Mouse (Mus musculus) CH12F3 (cell line): ENCODE measurements around the gene Bcar1.

ENCODE experiments used
- in situ Hi-C: fragments of 300-500 bp; cut with MboI; formaldehyde crosslinking; loops from 2 replicates; pipeline ENCODE4 v1.14.3; 2020; ENCODE audit warnings: low sequenced_read_pairs

Gene Bcar1

DNA sequence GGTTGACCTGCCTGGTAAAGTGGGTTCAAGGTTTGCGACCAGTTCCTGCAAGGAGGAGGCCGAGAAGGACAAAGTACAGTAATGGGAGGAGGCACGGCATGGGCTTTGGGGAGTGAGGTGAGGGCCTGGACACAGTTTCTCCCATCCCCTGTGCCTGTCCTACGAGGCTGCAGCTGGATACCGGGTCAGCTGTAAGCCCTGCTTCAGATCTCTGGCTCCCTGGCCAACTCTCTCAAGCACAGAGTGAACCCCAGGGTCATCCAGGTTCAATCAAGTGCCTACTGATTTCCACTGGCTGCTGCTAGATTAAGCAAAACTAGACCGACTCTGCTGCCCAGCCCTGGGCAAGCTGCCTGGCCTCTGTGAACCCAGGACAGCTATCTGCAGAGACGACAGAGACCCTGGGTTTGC lies 3.3 kb downstream of the Bcar1 start:
- in situ Hi-C loops, result no loop called here

DNA sequence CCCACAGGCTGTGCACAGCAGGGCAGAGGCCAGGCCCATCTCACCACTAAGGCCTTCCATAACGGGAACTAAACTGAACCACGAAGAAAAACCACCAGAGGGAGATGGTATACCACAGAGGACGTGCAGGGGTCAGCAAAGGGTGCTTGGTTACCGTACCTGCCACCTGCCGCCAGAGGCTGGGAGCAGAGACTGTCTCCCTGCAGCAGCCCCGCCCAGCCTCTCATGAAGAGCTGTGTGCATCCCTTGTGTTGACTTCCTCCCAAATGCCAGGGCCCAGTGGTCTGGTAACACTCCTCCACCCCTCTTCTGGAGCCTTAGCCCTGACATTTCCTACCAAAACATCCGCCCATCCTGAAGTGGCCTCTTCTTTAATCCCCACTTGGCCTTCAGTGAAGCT lies 4.0 kb downstream of the Bcar1 start:
- in situ Hi-C loops, result no loop called here

DNA sequence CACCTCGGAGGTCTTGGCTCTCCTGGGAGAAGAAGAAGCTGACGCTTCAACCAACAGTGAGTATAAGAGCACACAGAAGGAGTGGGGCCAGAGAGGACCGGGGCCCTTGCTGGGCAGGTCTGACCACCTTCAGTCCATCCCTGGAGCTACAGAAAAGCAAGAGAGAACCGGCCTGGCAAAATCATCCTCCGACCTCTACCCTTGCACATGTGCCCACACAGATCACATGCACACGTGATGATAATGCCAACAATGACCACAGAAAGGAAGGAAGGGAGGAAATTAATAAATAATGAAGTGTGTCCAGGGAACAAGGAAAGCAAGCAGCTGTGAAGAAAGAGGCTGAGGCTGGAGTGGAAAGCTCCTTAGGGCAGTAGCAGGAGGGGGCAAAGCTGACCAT lies 4.7 kb downstream of the Bcar1 start:
- in situ Hi-C loops, result no loop called here

DNA sequence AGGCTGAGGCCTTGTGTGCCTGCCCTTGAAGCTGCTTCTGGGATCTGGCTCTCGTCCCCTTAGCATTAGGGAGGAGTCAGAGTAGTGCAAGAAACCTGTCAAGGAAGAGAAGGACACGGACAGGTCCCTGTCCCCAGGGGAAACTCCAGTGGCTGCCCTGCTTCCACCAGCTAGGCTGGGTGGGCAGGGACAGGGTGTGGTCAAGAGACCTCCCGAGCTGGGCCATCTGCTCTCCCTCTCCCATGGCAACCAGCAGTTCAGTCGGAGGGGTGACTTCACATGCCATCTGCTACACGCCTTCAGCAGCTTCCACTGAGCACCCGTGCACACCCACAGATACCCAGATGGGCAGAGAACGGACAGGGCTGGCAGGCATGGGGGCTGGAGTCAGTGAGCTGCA lies 7.3 kb downstream of the Bcar1 start:
- in situ Hi-C loops, result no loop called here

DNA sequence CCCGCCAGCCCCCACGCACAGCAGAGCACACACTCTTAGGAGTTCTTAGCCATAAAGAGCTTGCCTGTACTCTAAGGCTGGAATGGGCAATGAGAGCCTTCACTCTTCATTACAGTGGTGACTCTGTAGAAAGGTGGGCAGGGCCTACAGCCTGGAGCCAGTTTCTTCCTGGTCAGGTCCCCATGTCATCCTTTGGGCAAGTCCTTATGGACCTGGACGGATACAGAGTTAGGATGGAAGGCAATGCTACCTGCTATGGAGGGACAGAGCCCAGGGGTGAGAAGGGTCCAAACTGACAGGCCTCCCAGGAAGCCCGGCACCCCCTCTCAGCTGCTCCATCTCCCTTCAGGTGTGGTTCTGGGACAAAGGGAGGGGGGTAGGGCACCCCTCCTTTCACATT lies 7.8 kb downstream of the Bcar1 start:
- in situ Hi-C loops, result no loop called here

DNA sequence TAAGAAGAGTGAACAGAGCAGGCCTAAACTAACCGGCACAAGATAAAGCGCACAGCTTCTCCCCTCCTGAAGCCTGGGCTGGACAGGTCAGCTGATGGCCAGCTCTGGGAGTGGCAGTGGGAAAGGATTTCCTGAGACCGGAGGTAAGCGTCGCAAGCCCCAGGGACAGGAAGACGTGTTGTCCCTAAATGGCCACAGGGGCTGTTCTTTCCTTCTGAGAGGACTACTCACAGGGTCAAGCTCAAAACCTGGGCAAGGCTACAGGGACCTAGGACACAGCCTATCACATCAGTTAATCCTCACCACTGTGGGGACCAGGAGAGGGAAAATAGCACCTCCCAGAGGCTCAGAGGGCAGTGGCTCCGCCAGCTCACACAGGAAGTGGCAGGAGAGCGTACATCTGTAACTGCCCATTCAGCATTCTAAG lies 8.3 kb downstream of the Bcar1 start:
- in situ Hi-C loops, result no loop called here

DNA sequence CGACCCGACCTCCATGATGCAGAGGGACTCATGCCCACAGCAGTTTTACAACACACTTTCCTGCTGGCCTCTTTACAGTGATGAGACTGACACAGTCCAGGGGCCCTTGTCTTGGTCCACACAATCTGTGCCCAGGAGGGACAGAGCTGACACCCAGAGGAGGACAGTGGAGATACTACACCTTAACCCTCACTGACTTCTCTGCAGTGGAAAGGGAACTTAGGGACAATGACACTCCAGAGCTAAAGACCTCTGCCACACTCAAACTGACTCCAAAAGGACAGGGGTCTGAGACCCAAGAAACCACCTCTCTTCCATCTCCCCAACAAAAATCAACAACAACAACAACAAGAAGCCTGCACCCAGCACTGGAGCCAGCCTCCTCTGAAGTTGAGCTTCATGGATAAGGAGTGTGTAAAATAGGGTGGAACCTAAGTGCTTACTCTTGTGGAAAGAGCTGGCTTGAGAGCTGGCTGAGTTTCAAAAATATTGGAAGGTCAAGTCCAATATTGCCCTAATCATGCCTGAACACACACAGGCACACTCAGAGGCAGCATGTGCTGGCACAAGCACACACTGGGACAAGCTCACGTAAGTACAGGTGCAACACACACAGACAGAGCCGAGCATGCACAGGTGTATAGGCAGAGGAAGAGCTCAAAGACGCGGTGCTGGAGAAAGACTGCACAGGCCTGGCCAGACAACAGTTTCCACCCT lies 9.2 kb downstream of the Bcar1 start:
- in situ Hi-C loops, result no loop called here

DNA sequence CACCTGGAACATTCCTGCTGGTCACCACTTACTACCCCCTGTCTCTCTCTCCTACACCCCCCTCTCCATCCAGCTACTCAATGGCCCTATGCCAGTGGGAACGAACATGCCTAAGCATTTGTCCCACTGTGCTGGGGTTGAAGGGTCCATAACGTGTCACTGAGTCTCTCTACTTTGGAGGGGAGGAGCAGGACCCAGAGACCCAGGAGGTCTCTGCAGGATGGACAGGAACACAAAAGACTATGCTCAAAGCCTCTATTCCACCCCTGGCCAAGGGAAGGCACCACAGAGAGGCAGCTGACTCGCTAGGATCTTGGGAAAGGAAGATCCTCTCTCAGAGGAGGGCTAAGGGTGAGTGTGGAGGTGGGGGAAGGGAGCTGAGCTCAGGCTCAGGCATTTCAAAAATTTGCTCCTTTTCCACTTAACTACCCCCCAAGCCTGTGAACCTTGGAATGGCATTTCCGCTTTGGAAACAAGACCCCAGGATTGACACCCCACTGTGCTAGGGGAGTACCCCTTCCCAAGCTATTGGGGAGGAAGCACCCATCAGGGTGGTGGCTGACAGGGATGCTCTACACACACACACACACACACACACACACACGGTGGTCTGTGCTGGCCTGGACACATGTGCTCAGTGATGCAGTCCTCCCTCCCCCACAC lies 9.9 kb downstream of the Bcar1 start:
- in situ Hi-C loops, result no loop called here

DNA sequence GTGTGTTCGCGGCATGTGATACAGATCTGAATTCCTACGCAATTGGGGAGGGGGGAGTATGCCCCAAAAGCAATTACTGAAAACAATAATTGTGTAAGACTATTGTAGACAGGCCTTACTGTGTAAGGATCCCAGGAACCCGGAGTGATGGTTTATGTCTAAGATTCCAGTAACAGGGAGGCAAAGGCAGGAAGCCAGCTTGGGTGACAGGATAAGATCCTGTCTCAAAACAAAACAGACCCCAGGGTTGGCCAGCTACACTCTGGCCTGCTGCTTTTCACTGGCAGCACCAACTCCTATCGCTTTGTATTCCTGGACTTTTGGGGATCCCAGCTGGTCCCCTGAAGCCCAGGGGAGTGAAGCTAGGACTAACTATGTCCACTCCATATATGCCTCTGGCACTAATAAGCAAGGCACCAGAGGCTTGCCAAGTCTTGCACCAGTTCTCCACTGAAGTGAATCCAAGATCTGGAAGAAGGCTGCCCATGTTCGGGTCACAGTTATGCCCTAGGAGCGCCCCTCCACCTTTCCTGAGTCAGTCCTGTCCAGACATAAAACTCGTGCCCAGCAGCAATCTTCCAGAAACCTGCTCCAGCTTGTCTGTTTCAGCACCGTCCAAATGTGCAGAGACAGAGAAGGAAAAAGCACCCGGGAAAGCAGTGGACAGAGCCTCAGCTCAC lies 11.1 kb downstream of the Bcar1 start:
- in situ Hi-C loops, result no loop called here

DNA sequence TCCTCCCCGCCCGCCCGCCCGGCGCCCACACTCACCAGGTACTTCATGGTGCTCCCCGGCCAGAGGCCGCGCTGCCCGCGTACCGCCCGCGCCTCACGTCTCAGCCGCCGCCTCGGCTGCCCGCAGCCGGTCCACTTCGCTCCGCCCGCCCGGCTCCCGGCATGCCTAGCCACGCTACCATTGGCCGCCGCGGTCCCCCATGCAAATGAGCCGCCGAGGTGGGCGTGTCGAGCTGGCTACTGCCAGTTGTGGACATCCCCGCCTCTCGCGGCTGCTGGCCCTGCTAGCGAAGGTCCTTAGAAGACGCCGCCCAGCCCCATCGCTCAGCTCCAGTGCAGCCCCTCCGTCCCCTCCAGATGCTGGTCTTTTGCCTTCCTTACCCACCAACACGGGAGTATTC lies 11.6 kb downstream of the Bcar1 start:
- in situ Hi-C loops, result no loop called here

DNA sequence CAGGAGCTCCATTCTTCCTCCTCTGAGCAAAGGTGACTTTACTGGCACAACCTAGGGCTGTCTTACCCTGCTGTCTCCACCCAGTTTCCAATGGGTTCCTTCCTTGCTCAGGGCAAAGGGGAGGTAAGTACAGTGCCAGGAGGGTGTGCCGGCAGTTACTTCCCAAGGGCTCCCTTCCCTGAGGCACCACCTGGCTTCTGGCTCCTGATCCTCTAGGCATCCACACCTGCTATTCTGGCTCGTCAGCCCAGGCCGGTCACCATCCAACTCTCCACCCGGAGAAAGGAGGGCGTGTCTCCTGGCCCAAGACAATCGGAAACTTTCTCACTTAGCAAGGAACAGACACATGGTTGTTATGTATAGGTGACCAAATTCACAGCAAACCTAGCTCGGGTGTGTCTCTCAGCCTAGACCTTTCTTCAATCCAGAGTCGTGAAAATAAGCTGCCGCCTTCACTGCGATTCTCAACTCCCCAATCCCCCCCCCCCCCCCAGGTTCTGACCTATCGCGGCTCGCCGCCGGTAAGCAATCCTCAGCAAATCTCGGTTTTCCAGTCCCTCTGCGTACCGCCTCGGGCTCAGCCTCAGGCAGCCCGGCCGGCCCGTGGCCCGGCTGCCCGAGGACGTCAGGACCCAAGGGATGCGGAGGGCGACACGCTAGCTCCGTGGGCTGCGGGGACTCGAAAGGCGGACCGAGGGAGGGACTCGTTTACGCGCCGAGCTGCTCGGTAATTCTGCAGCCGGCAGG lies 12.2 kb downstream of the Bcar1 start:
- in situ Hi-C loops, result no loop called here

DNA sequence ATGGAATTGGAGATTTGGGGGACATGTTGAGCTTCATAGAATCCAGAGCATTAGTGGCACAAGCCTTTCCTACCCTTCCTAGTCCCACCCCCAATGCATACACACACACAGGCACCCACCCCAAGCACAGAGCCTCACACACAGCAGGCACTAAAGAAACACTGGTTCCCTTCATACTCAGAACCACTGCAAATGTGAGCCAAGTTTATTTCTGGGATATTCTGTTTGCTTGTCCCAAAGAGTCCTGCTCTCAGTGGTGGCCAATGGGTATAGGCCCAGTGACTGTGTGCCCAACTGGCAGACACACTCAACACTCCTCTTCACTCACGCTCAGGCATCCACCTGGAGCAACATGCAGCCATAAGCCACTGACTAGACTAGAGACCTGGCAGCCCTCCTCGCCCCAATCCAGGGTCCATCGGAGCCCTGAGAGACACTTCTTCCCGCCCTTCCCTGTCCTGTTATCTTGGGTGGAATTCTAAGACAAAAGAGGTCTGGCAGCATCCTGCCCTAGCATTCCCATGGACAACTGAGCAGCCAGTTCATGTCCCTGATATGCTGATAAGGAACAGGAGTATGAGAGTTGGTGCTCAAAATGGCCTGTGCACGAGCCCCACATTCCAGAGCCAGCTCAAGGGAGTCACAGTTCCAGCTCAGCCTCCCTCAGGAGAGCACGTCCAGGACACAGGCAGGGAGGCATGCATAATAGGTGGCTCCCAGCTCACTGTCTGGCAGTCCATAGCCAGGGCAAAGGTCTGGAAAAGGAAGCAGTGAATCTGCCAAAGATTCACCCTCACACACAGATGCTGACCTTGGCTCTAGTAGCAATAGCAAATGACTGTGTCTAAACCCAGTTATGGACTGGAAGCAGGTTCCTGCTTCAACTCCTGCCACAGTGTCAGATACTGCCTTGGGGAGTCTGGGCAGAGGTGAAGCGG lies 14.1 kb downstream of the Bcar1 start:
- in situ Hi-C loops, result no loop called here

DNA sequence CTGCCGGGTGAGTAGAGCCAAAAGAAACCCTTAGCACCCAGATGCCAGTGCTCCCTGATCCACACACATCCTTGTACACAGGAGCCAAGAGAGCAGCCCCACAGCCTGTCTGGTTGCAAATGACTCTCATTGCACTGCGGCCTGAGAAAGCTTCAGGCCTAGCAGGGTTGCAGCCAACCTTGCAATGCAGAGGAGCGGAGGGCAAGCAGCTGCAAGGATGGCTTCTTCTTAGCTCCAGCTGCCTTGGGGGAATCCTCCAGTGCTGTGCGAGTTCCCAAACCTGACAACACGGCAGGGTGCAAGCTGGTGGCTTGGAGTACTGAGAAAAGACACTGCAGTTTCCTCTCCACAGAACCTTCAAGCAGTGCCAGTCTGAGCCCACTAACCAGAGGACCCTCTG lies 15.1 kb downstream of the Bcar1 start:
- in situ Hi-C loops, result no loop called here

DNA sequence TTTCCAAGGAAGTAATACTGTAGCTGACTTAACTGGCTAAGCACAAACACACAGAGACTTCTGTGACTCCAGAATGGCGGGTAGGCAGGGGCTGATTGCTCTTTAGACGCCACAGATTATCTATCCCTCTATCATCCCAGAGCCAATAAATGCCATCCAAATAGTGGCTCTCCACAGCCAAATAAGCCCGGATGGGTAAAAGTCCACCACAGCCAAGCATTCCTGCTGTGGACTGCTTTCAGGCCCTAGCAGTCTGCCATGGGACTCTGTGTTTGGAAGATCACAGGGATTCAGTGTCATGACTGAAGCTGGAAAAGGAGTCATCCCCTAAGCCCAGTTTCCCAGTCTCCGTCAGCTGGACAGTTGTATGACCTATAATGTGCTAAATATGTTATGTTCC lies 16.1 kb downstream of the Bcar1 start:
- in situ Hi-C loops, result no loop called here

DNA sequence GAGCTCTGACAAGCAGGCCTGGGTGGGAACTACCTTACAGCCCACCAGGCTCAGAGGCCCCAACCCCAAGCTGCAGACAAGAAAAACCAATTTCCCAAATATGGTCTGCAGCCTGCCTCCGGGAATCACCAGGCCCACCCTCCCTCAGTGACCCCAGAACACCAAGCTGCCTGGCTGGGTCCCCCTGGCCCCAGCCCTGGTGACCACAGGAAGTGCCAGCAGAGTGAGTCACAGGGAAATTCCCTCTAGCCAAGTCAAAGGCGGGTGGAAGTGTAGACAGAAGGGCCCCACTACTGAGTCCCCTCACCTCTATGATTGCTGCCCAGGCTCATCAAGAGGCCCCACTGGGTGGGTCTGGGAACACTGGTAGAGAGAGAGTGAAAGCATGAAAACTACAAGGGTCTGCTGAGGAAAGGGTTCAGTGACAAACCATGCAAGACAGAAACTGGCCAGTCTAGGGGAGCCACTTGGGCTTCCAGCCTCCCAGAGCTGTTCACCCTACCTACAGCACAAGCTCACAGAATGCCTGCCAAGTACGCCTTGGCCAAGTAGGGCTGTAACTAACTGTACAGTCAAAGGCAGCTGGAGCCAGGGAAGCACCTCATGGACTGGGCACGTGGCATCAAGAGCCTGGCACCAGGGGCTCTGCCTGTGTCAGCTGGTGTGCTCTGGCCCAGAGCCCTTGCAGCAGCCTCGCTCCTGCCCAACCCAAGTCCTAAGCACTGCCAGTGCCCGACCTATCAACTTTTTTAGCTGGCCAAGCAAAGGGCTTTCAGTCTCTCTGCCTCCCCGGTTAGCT lies 17.3 kb downstream of the Bcar1 start:
- in situ Hi-C loops, result no loop called here

DNA sequence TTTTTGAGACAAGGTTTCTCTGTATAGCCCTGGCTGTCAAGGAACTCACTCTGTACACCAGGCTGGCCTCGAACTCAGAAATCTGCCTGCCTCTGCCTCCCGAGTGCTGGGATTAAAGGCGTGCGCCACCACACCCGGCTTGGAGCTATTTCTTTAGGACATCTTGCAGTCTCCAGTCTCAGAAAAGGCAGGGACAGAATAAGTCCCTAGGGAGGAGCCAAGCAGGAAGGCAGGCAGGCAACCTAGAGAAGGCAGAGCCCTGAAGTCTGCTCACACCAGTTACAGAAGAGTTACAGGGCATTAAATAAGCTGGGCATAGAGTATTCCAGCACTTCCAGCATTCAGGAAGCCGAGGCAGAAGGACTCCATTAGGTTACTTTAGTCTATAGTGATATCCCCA lies 18.3 kb downstream of the Bcar1 start:
- in situ Hi-C loops, result no loop called here

DNA sequence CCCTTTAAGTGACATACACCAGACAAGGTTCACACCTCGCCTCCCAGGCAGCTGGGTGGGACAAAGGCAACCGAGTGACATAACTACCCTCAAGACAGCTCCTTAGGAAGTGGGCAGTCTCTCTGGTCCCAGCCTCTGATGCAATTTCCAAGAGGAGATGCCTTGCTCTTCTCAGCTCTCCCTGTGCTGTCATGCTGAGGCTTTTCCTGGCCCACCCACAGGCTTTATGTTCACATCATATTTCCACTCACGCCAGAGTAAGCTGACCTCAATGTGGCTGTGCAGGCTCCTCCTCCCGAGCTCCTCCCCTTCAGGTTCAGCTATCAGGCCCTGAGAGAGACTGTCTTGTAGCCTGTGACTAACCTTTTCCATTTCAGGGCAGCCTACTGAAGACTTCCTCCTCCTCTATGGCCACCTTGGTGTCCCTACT lies 23.5 kb downstream of the Bcar1 start:
- in situ Hi-C loops, result no loop called here

DNA sequence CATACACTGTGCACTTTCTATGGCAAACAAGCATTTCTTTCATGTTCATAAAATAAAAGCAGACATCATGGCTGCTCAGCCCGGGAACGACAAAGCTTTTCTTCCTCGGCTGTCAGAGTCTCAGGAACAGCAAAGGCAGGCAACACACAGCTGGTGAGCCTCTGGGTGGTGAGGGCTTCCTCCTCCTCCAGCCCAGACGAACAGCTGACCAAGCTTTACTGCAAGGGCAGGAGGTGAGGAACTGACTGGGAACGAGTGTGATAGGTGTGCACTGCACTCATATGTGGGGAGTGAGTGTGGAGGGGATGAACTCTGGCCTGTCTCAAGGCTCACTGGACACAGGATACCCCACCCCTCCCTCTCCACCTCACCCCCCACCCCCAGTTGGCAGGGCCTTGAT lies 24.7 kb downstream of the Bcar1 start:
- in situ Hi-C loops, result no loop called here

DNA sequence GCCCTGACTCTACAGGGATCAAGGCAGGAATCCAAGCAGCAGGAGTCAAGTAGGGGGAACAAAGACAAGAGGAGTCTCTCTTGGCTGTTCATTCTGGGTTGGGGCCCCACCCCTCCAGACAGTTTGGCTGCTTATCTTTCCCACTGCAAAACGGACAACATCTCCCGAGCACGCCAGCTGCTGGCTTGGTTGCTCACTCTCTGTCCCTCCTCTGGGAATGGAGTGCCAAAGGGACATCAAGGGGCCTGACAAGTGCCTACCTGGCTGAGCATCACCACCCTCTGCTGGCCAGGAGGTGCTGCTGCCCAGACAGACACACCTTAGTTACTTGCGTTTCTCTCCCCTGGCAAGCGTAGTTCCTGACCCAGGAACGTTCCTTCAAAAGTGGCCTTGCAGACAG lies 25.7 kb downstream of the Bcar1 start:
- in situ Hi-C loops, result no loop called here

DNA sequence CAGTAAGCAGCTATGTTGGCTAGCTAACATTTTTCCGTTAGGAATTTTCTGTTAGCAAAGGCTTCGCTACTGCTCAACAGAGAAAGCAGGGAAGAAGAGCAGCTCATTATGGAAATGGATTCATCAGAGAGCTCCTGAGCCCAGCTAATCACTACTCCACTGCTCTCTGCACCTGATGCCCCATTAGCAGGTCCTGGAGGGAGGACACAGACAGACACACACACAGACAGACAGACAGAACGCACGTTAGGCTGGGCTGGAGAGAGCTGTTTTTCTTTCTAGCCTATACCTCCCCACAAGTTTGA lies 26.2 kb downstream of the Bcar1 start:
- in situ Hi-C loops, result no loop called here
